Mouse (Mus musculus): ENCODE measurements around the gene Herc4. TPM values are rescaled to one million over a fixed set of nuclear protein-coding genes. Genes with fewer than 3 reads are reported as not detected.

The Herc4 gene
- 10 to 100 TPM; 19.5 to 23.9 TPM for total RNA-seq (2021)
- long read RNA-seq, experiment 1, transcript Herc4-208 (26 exons, 3,914 nt): minor isoform, 5 of 21 reads
- long read RNA-seq, experiment 1, transcript Herc4-201 (25 exons, 3,898 nt): major isoform, 7 of 21 reads
- long read RNA-seq, experiment 1, partial matches to known transcripts: 1 of 21 reads
- long read RNA-seq, experiment 1, other reads (novel, unspliced or antisense): 8 of 21 reads
- long read RNA-seq, experiment 2, transcript Herc4-201 (25 exons, 3,898 nt): minor isoform, 7 of 24 reads
- long read RNA-seq, experiment 2, transcript Herc4-208 (26 exons, 3,914 nt): major isoform, 12 of 24 reads
- long read RNA-seq, experiment 2, partial matches to known transcripts: 3 of 24 reads
- long read RNA-seq, experiment 2, other reads (novel, unspliced or antisense): 2 of 24 reads

GRCm38 (mm10) chr10:63243493-63244054 lies at the start of gene Herc4:
TSS of gene Herc4 (plus strand) at chr10:63243810.
- DNase-seq (ENCODE audit: low spot score): peak; percentile 94

- DNase-seq (ENCODE audit: low spot score): no peak
Measured at GRCm38 (mm10) chr10:63199008-63199407, 44.6 kb upstream of the Herc4 start.

- no peak for DNase-seq (ENCODE audit: low spot score)
Measured at GRCm38 (mm10) chr10:63201534-63201933, 42.1 kb upstream of the Herc4 start.

- no peak for DNase-seq (ENCODE audit: low spot score)
Measured at GRCm38 (mm10) chr10:63203002-63203401, 40.6 kb upstream of the Herc4 start.

- DNase-seq (ENCODE audit: low spot score): peak; percentile 78
Measured at GRCm38 (mm10) chr10:63203728-63204127, 39.9 kb upstream of the Herc4 start, which contains the start of gene Mypn. TSS of gene Mypn (minus strand) at chr10:63203952.

- DNase-seq (ENCODE audit: low spot score): peak; percentile 61
Measured at GRCm38 (mm10) chr10:63208871-63209270, 34.7 kb upstream of the Herc4 start.

GRCm38 (mm10) chr10:63221081-63221783 lies 22.4 kb upstream of the Herc4 start:
- DNase-seq (ENCODE audit: low spot score): no peak

GRCm38 (mm10) chr10:63224341-63224740 lies 19.3 kb upstream of the Herc4 start:
- peak; percentile 88 for DNase-seq (ENCODE audit: low spot score)

GRCm38 (mm10) chr10:63230266-63230665 lies 13.3 kb upstream of the Herc4 start:
- no peak for DNase-seq (ENCODE audit: low spot score)

- peak; percentile 77 for DNase-seq (ENCODE audit: low spot score)
Measured at GRCm38 (mm10) chr10:63230854-63231253, 12.8 kb upstream of the Herc4 start.

GRCm38 (mm10) chr10:63231630-63232029 lies 12.0 kb upstream of the Herc4 start:
- no peak for DNase-seq (ENCODE audit: low spot score)

- DNase-seq (ENCODE audit: low spot score): no peak
Measured at GRCm38 (mm10) chr10:63234133-63234532, 9.5 kb upstream of the Herc4 start.

- DNase-seq (ENCODE audit: low spot score): no peak
Measured at GRCm38 (mm10) chr10:63235889-63236288, 7.7 kb upstream of the Herc4 start.

- no peak for DNase-seq (ENCODE audit: low spot score)
Measured at GRCm38 (mm10) chr10:63236663-63237062, 6.9 kb upstream of the Herc4 start.

- no peak for DNase-seq (ENCODE audit: low spot score)
Measured at GRCm38 (mm10) chr10:63237206-63237605, 6.4 kb upstream of the Herc4 start.

- no peak for DNase-seq (ENCODE audit: low spot score)
Measured at GRCm38 (mm10) chr10:63238090-63238489, 5.5 kb upstream of the Herc4 start.

GRCm38 (mm10) chr10:63239848-63240247 lies 3.8 kb upstream of the Herc4 start:
- no peak for DNase-seq (ENCODE audit: low spot score)

- DNase-seq (ENCODE audit: low spot score): no peak
Measured at GRCm38 (mm10) chr10:63240868-63241271, 2.7 kb upstream of the Herc4 start.

GRCm38 (mm10) chr10:63242798-63243435 lies 693 bp upstream of the Herc4 start:
- no peak for DNase-seq (ENCODE audit: low spot score)

GRCm38 (mm10) chr10:63244055-63244671 lies 553 bp downstream of the Herc4 start:
- DNase-seq (ENCODE audit: low spot score): peak; percentile 41

- DNase-seq (ENCODE audit: low spot score): no peak
Measured at GRCm38 (mm10) chr10:63244746-63245145, 1.1 kb downstream of the Herc4 start.

Measured in gastrocnemius, adult 18-20 months (tissue).